7 mouse cellular contexts compared by ENCODE assay signal in genomic region chr1:134302568-134303238, GRCm38 (mm10). TPM values are rescaled to one million over a fixed set of nuclear protein-coding genes. Genes with fewer than 3 reads are reported as not detected.
DNase-seq lines count a peak whose midpoint lies in the region; TF ChIP-seq lines count a peak whose summit lies in the region.

No protein-coding gene starts in this region.

- H3K79me2 ChIP-seq in heart, adult 2 months (replicated peaks; ENCODE audit: control insufficient read depth, insufficient read depth, low read length), result no peaks in the 10 kb centered on the region

- intact Hi-C loops in heart, adult 2 months (cut with DNase I), result no loop called here

- H3K4me1 ChIP-seq in heart, adult 2 months (ENCODE audit: control insufficient read depth, insufficient read depth, low read length), result peaks cover 15% of the 10 kb centered on the region
- H3K4me1 ChIP-seq in lung, adult 2 months (ENCODE audit: control insufficient read depth, insufficient read depth, low read length), result peaks cover 7% of the 10 kb centered on the region; the same call in 1 of the 2 replicates
- H3K4me1 ChIP-seq in olfactory bulb, adult 2 months (ENCODE audit: control insufficient read depth, insufficient read depth, low read length), result peaks cover 16% of the 10 kb centered on the region

- H3K4me3 ChIP-seq in heart, adult 2 months, result peak overlapping the region; percentile 7; the same call in 1 of the 2 replicates
- H3K4me3 ChIP-seq in lung, adult 2 months (replicated peaks; ENCODE audit: extremely low read depth, low read depth, low read length), result no peak overlapping the region
- H3K4me3 ChIP-seq in olfactory bulb, adult 2 months (ENCODE audit: insufficient read depth, low read depth, low read length), result no peak overlapping the region

- peak overlapping the region; percentile 34; the same call in 1 of the 2 replicates for H3K9ac ChIP-seq in heart, adult 2 months (ENCODE audit: low read depth, low read length)

- DNase-seq in MEL-GATA-1-ER (ENCODE audit: extremely low read depth, low read depth), result peak; percentile 84
- peak; percentile 64 for DNase-seq in brain, embryonic 14.5 days (ENCODE audit: low read depth)
- DNase-seq in heart, adult 2 months, result peak; percentile 77 to 87
- DNase-seq in kidney, adult 11 months, result peak; percentile 39
- DNase-seq in lung, adult 2 months, result peak; percentile 33
- no peak for DNase-seq in cerebellum, adult 8-10 months

- WGBS in heart, adult 2 months, result under 1% methylated on average over 8 of the region's 8 CpGs
- 23% methylated on average over 8 of the region's 8 CpGs for WGBS in lung, adult 2 months
- 46% methylated on average over 8 of the region's 8 CpGs for WGBS in olfactory bulb, adult 2 months

- H3K27me3 ChIP-seq in heart, adult 2 months (ENCODE audit: control insufficient read depth, insufficient read depth, low read length), result no peaks in the 10 kb centered on the region

- no peak for TF ChIP-seq CTCF in brain, embryonic 14.5 days (IDR thresholded peaks at IDR 0.05; ENCODE audit: borderline replicate concordance, extremely low read depth, insufficient read depth, insufficient read length)
- no peak for TF ChIP-seq CTCF in heart, adult 2 months (IDR thresholded peaks at IDR 0.05)
- TF ChIP-seq CTCF in lung, adult 2 months (IDR thresholded peaks at IDR 0.05; ENCODE audit: insufficient read depth, low read length), result no peak
- no peak for TF ChIP-seq CTCF in olfactory bulb, adult 2 months (IDR thresholded peaks at IDR 0.05; ENCODE audit: insufficient read depth, low read depth, low read length)

- peak; percentile 18; the same call in 1 of the 2 replicates for TF ChIP-seq EP300 in heart, adult 2 months (IDR thresholded peaks at IDR 0.05; ENCODE audit: insufficient read depth, low read depth, low read length)

- TF ChIP-seq POLR2A in brain, embryonic 14.5 days (IDR thresholded peaks at IDR 0.05; ENCODE audit: borderline replicate concordance, extremely low read depth, insufficient read depth, insufficient read length, poor library complexity, severe bottlenecking), result no peak
- peak; percentile 36; the same call in 1 of the 2 replicates for TF ChIP-seq POLR2A in heart, adult 2 months (IDR thresholded peaks at IDR 0.05; ENCODE audit: insufficient read depth, low read depth, low read length)
- TF ChIP-seq POLR2A in lung, adult 2 months (IDR thresholded peaks at IDR 0.05; ENCODE audit: borderline replicate concordance, extremely low read depth, low read depth, low read length), result no peak
- TF ChIP-seq POLR2A in olfactory bulb, adult 2 months (IDR thresholded peaks at IDR 0.05; ENCODE audit: insufficient read depth, low read depth, low read length), result no peak

- H3K36me3 ChIP-seq in heart, adult 2 months (ENCODE audit: control insufficient read depth, insufficient read depth, low read length), result peaks cover 5% of the 10 kb centered on the region; the same call in 1 of the 2 replicates

- H3K27ac ChIP-seq in heart, adult 2 months, result peak overlapping the region; percentile 86
- H3K27ac ChIP-seq in olfactory bulb, adult 2 months (ENCODE audit: insufficient read depth, low read depth, low read length), result peak overlapping the region; percentile 55

RNA-seq across cellular contexts. Expression of gene Myog, which starts 12.9 kb away (rescaled TPM):
- polyA plus RNA-seq in brain, embryonic 14.5 days (2012; rRNA removed), result 1.3 and 2.6 TPM in 2 replicates
- not detected for total RNA-seq in heart, adult 2 months (2021)
- not detected in 2 replicates for polyA plus RNA-seq in heart, adult 2 months (2012; rRNA removed)
- 1.7 TPM in 1 of 2 replicates, not detected in the other for polyA plus RNA-seq in lung, adult 2 months (2012; rRNA removed)
- polyA plus RNA-seq in olfactory bulb, adult 2 months (2012; ENCODE audit: insufficient read depth, insufficient read length, low replicate concordance, missing spikeins), result not detected in 2 replicates

RNA-seq across cellular contexts. Expression of gene Ppfia4, which starts 30.0 kb away (rescaled TPM):
- 23.6 and 31.3 TPM in 2 replicates for polyA plus RNA-seq in brain, embryonic 14.5 days (2012; rRNA removed)
- total RNA-seq in heart, adult 2 months (2021), result under 1 TPM; 0.80 to 0.94 TPM
- polyA plus RNA-seq in heart, adult 2 months (2012; rRNA removed), result 4.4 and 4.9 TPM in 2 replicates
- 7.9 and 11.3 TPM in 2 replicates for polyA plus RNA-seq in lung, adult 2 months (2012; rRNA removed)
- not detected in 2 replicates for polyA plus RNA-seq in olfactory bulb, adult 2 months (2012; ENCODE audit: insufficient read depth, insufficient read length, low replicate concordance, missing spikeins)

RNA-seq across cellular contexts. Expression of gene Tmem183a, which starts 59.1 kb away (rescaled TPM):
- polyA plus RNA-seq in brain, embryonic 14.5 days (2012; rRNA removed), result 111 and 116 TPM in 2 replicates
- total RNA-seq in heart, adult 2 months (2021), result 10 to 100 TPM; 17.8 to 18.7 TPM
- polyA plus RNA-seq in heart, adult 2 months (2012; rRNA removed), result 22.9 and 45.8 TPM in 2 replicates
- polyA plus RNA-seq in lung, adult 2 months (2012; rRNA removed), result 44.9 and 71.8 TPM in 2 replicates
- polyA plus RNA-seq in olfactory bulb, adult 2 months (2012; ENCODE audit: insufficient read depth, insufficient read length, low replicate concordance, missing spikeins), result not detected in 2 replicates
